Mouse (Mus musculus) thymus, adult 2 months (tissue): ENCODE data around the gene Kcnj12. TPM values are rescaled to one million over a fixed set of nuclear protein-coding genes. Genes with fewer than 3 reads are reported as not detected.

ENCODE experiments used
- DNase-seq: peaks from one replicate; pipeline ENCODE4 v3.0.0; 2021
- H3K27ac ChIP-seq: fragments of 200-500 bp; 2 replicates; pipeline ENCODE4 v1.5.1; 2012; ENCODE audit warnings: low read length, control low read depth; ENCODE audit not compliant: control insufficient read depth, insufficient read depth
- H3K27me3 ChIP-seq: fragments of 200-500 bp; 2 replicates; pipeline ENCODE4 v1.6.1; 2012; ENCODE audit warnings: mild to moderate bottlenecking, low read length, moderate library complexity, mixed read lengths; ENCODE audit not compliant: control insufficient read depth, insufficient read depth
- H3K36me3 ChIP-seq: fragments of 200-500 bp; 2 replicates; pipeline ENCODE4 v1.6.1; 2012; ENCODE audit warnings: mild to moderate bottlenecking, low read length, moderate library complexity; ENCODE audit not compliant: control insufficient read depth, insufficient read depth
- H3K4me1 ChIP-seq: fragments of 200-500 bp; replicated peaks from 2 replicates; pipeline ENCODE4 v1.6.1; 2012; ENCODE audit warnings: low read length; ENCODE audit not compliant: control insufficient read depth, insufficient read depth
- H3K4me3 ChIP-seq: fragments of 200-500 bp; 2 replicates; pipeline ENCODE4 v1.5.1; 2012; ENCODE audit warnings: mild to moderate bottlenecking, low read length, control low read depth, moderate library complexity; ENCODE audit not compliant: control insufficient read depth, insufficient read depth
- CTCF ChIP-seq: fragments of 200-500 bp; IDR thresholded peaks from 2 replicates; pipeline ENCODE4 v1.5.1; 2012; ENCODE audit warnings: mild to moderate bottlenecking, control low read depth, low read length, moderate library complexity, borderline replicate concordance; ENCODE audit not compliant: control insufficient read depth, poor library complexity, insufficient read depth; ENCODE audit errors: extremely low read depth
- POLR2A ChIP-seq: fragments of 200-500 bp; IDR thresholded peaks from 2 replicates; pipeline ENCODE4 v1.6.1; 2012; ENCODE audit warnings: mild to moderate bottlenecking, low read length, control low read depth, moderate library complexity; ENCODE audit not compliant: control insufficient read depth, poor library complexity, insufficient read depth; ENCODE audit errors: extremely low read depth
- WGBS: fragments of 180-500 bp; shearing (Covaris S2); methylation state at CpG from one replicate; pipeline ENCODE4 v1.1.7; 2018; 5-methylcytosine and 5-hydroxymethylcytosine counted together
- polyA plus RNA-seq: library from polyadenylated mRNA; depleted of rRNA; stranded (reverse); fragments of >200 nt; gene quantifications from 2 replicates; pipeline ENCODE4 v1.2.3, GENCODE M21; 2012

The Kcnj12 gene
- polyA plus RNA-seq, 1 experiment, result 1.8 TPM

GRCm38 (mm10) chr11:61029864-61030595, 7.7 kb downstream of the Kcnj12 start:
- H3K27me3 ChIP-seq, result no peaks in the 10 kb centered on the region
- H3K36me3 ChIP-seq, result no peaks in the 10 kb centered on the region
- WGBS, result 49% methylated on average over 7 of the region's 7 CpGs
- H3K27ac ChIP-seq, result no peak overlapping the region
- TF ChIP-seq CTCF, result no peak
- no peak for TF ChIP-seq POLR2A
- H3K4me3 ChIP-seq, result no peak overlapping the region
- no peak for DNase-seq
- peaks cover 4% of the 10 kb centered on the region for H3K4me1 ChIP-seq

- 89% methylated on average over 7 of the region's 7 CpGs for WGBS
- no peak for DNase-seq
- Histone ChIP-seq H3K4me1 (peaks cover 4% of the 10 kb centered on the region), H3K27me3 (no peaks in the 10 kb centered on the region), H3K27ac (no peak overlapping the region), H3K36me3 (no peaks in the 10 kb centered on the region), H3K4me3 (no peak overlapping the region)
- no peak for TF ChIP-seq POLR2A
- TF ChIP-seq CTCF, result no peak
These were observed 8.8 kb downstream of the Kcnj12 start for GRCm38 (mm10) chr11:61031137-61031536.

DNA sequence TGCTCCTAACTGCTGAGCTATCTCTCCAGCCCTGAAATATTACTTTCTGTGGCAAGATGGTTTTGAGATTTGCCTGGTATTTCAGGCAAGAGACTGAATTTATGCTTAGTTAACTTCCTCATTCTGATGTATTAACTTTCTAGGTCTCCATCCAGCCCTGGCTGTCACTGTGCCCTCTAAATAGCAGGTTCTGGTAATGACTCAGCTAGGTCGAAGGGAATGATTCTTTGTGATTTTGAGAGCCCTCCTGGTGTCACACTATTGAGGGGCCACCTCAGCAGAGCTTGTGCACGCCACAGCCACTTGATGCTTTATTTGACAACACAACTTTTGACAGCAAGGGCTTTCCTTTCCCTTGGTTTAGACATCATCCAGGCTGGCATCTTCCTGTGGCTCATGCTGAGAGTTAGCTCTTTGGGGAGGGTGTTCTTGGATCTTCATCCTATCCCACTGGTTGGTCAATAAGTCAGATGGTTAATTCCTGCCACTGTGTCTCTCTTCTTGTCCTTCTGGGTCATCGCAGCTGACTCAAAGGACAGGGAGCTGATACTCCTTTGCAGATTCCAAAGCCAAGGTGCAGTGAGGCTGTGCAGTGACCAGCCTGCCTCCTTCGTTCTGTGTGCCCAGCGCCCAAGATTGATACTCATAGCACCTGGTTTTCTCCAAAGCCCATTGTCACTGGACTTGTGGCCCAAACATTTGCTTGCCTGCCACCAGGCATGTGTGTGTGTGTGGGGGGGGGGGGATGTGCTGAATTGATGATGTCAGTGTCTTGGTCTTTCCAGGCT, 9.5 kb downstream of the Kcnj12 start:
- Histone ChIP-seq H3K27me3 (no peaks in the 10 kb centered on the region), H3K4me3 (no peak overlapping the region), H3K36me3 (no peaks in the 10 kb centered on the region), H3K4me1 (peaks cover 4% of the 10 kb centered on the region), H3K27ac (no peak overlapping the region)
- no peak for DNase-seq
- 65% methylated on average over 5 of the region's 5 CpGs for WGBS
- no peak for TF ChIP-seq CTCF
- TF ChIP-seq POLR2A, result no peak

DNA sequence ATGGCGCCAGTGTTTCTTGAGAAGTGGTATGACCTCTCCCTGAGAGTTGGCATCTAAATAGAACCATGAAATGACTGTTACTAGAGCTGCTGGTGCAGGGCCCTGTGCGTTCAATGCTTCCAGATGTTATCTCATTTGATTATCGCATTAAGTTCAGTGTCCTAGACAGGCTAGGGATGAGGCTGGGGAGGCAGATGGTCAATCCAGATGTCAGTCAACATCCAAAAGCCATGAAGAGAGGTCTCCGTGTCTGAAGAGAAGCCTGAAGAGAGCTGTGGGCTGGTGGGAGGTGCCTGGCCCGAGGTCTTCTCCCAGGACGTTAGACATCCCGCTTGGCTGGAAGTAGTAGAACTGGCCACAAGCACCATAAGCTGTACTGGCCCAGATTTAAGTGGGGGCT, 10.1 kb downstream of the Kcnj12 start:
- 91% methylated on average over 7 of the region's 7 CpGs for WGBS
- peaks cover 4% of the 10 kb centered on the region for H3K4me1 ChIP-seq
- H3K27me3 ChIP-seq, result no peaks in the 10 kb centered on the region
- TF ChIP-seq CTCF (no peak), POLR2A (no peak)
- no peak overlapping the region for H3K4me3 ChIP-seq
- H3K36me3 ChIP-seq, result no peaks in the 10 kb centered on the region
- DNase-seq, result no peak
- H3K27ac ChIP-seq, result no peak overlapping the region

DNA sequence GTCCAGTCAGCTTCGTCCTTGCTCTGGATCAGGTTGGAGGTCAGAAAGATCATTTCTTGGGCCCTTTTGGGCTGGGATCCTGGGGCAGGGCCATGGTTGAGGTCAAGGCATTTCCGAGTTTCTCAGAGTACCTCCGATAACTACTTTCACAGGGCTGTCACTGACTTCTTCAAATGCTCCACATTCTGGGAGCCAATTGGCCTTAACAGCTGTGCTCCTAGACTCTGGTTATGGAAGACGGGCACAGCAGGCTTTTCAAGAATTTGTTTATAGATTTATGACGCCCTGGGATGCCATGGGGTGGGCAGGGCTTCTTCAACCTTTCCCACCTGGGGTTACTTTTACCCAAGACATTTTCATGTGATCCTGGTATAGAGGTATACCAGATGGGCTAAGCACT, 10.8 kb downstream of the Kcnj12 start:
- no peak for DNase-seq
- no peak overlapping the region for H3K27ac ChIP-seq
- TF ChIP-seq POLR2A, result no peak
- TF ChIP-seq CTCF, result no peak
- no peaks in the 10 kb centered on the region for H3K27me3 ChIP-seq
- peaks cover 4% of the 10 kb centered on the region for H3K4me1 ChIP-seq
- WGBS, result 96% methylated on average over 5 of the region's 5 CpGs
- no peak overlapping the region for H3K4me3 ChIP-seq
- H3K36me3 ChIP-seq, result no peaks in the 10 kb centered on the region

- H3K4me1 ChIP-seq, result no peaks in the 10 kb centered on the region
- no peak overlapping the region for H3K4me3 ChIP-seq
- DNase-seq, result no peak
- H3K36me3 ChIP-seq, result no peaks in the 10 kb centered on the region
- 96% methylated on average over 9 of the region's 9 CpGs for WGBS
- no peaks in the 10 kb centered on the region for H3K27me3 ChIP-seq
- TF ChIP-seq CTCF (no peak), POLR2A (no peak)
- no peak overlapping the region for H3K27ac ChIP-seq
These were observed 14.3 kb downstream of the Kcnj12 start for GRCm38 (mm10) chr11:61036639-61037038.
